Mouse (Mus musculus): Measurements from ENCODE around the gene Slc4a4. TPM values are rescaled to one million over a fixed set of nuclear protein-coding genes. Genes with fewer than 3 reads are reported as not detected.
"Not testable (repeated sequence)": the region's sequence is repeated elsewhere in the genome, so short reads cannot be mapped to it uniquely, and the experiment has no call there.

Gene Slc4a4
- polyA plus RNA-seq, 1 experiment from 2014 or later: 12.7 TPM

DNA sequence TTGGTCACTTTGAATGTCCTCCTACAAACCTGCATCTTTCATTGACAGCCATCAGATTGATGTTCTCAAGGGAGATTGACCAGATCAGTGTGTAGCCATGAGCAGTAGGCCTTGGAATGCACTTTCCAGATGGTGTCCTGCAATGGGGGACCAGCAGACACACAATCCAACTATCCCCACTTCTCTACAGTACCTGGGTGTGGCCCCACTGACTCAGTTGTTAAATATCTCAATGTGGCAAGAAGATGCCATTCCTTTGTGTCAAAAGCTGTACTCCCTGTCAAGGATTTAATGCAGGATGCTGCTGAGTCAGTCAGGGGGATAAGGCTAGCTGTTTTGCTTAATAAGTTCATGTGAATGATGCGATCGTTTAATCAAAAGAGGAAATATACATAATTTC lies 96.6 kb downstream of the Slc4a4 start:
- Histone ChIP-seq H3K4me1 (ENCODE audit: insufficient read depth, low read length) (peaks cover 11% of the 10 kb centered on the region), H3K27ac (ENCODE audit: low read length) (no peak overlapping the region), H3K27me3 (ENCODE audit: insufficient read depth, low read length) (no peaks in the 10 kb centered on the region), H3K36me3 (ENCODE audit: insufficient read depth, low read length) (no peaks in the 10 kb centered on the region), H3K4me3 (ENCODE audit: low read length) (no peak overlapping the region), H3K9ac (replicated peaks; ENCODE audit: low read length) (no peak overlapping the region), H3K9me3 (ENCODE audit: low read length) (no peaks in the 10 kb centered on the region), H3K4me2 (replicated peaks; ENCODE audit: low read depth, low read length) (no peak overlapping the region)
- no peak for ATAC-seq (ENCODE audit: low FRiP score, low TSS enrichment)
- 91% methylated on average over 2 of the region's 2 CpGs for WGBS

- ATAC-seq (ENCODE audit: low FRiP score, low TSS enrichment): no peak
- H3K4me1 ChIP-seq (ENCODE audit: insufficient read depth, low read length): peaks cover 11% of the 10 kb centered on the region
- 76% methylated on average over 7 of the region's 7 CpGs for WGBS
Measured at GRCm38 (mm10) chr5:88983652-88984051, 97.0 kb downstream of the Slc4a4 start.

GRCm38 (mm10) chr5:88989018-88989417 lies 102.4 kb downstream of the Slc4a4 start:
- H3K9me3 ChIP-seq (ENCODE audit: low read length): no peaks in the 10 kb centered on the region
- no peak overlapping the region for H3K4me2 ChIP-seq (replicated peaks; ENCODE audit: low read depth, low read length)
- no peaks in the 10 kb centered on the region for H3K27me3 ChIP-seq (ENCODE audit: insufficient read depth, low read length)
- 0 out of 2 replicates have a peak, but pooled peaks cover 8% of the 10 kb centered on the region for H3K4me1 ChIP-seq (ENCODE audit: insufficient read depth, low read length)
- no peaks in the 10 kb centered on the region for H3K36me3 ChIP-seq (ENCODE audit: insufficient read depth, low read length)
- ATAC-seq (ENCODE audit: low FRiP score, low TSS enrichment): no peak
- no peak overlapping the region for H3K9ac ChIP-seq (replicated peaks; ENCODE audit: low read length)
- H3K4me3 ChIP-seq (ENCODE audit: low read length): no peak overlapping the region
- H3K27ac ChIP-seq (ENCODE audit: low read length): no peak overlapping the region

More at GRCm38 (mm10) chr5:88983652-88984051, 97.0 kb downstream of the Slc4a4 start:
- H3K9ac ChIP-seq (replicated peaks; ENCODE audit: low read length): no peak overlapping the region
- H3K4me3 ChIP-seq (ENCODE audit: low read length): no peak overlapping the region
- no peaks in the 10 kb centered on the region for H3K27me3 ChIP-seq (ENCODE audit: insufficient read depth, low read length)
- no peak overlapping the region for H3K4me2 ChIP-seq (replicated peaks; ENCODE audit: low read depth, low read length)
- H3K9me3 ChIP-seq (ENCODE audit: low read length): no peaks in the 10 kb centered on the region
- H3K27ac ChIP-seq (ENCODE audit: low read length): no peak overlapping the region
- H3K36me3 ChIP-seq (ENCODE audit: insufficient read depth, low read length): no peaks in the 10 kb centered on the region

GRCm38 (mm10) chr5:88990196-88990747 lies 103.7 kb downstream of the Slc4a4 start:
- peak overlapping the region; percentile 46; the same call in 1 of the 2 replicates for H3K27ac ChIP-seq (ENCODE audit: low read length)
- ATAC-seq (ENCODE audit: low FRiP score, low TSS enrichment): peak; percentile 63; the same call in 1 of the 2 replicates
- WGBS: 58% methylated on average over 9 of the region's 9 CpGs

DNA sequence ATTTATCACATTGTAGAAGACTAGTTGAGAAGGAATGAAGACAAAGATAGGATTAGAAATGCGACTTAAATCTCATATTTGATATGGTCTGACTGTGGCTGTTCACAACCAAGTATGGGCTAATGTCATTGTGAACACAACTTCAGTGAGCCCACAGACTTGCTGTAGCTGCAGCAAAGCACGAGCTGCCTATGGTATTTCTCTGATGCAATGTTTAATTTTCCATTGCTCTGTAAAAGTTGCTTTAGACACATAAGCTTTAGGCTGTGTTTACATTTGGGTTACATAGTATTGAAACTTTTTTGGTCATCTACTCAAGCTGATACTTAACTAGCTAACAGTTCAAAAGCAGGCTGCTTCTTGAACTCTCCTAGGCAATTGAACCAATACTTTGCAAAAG lies 104.7 kb downstream of the Slc4a4 start:
- 80% methylated on average over 2 of the region's 2 CpGs for WGBS
- H3K27ac ChIP-seq (ENCODE audit: low read length); H3K4me1 ChIP-seq (ENCODE audit: insufficient read depth, low read length); H3K9ac ChIP-seq (replicated peaks; ENCODE audit: low read length); H3K36me3 ChIP-seq (ENCODE audit: insufficient read depth, low read length); ATAC-seq (ENCODE audit: low FRiP score, low TSS enrichment); H3K4me2 ChIP-seq (replicated peaks; ENCODE audit: low read depth, low read length); H3K4me3 ChIP-seq (ENCODE audit: low read length); H3K9me3 ChIP-seq (ENCODE audit: low read length); H3K27me3 ChIP-seq (ENCODE audit: insufficient read depth, low read length): not testable (repeated sequence)

More at GRCm38 (mm10) chr5:88990196-88990747, 103.7 kb downstream of the Slc4a4 start:
- Histone ChIP-seq H3K4me1 (ENCODE audit: insufficient read depth, low read length) (0 out of 2 replicates have a peak, but pooled peaks cover 8% of the 10 kb centered on the region), H3K9ac (replicated peaks; ENCODE audit: low read length) (no peak overlapping the region), H3K36me3 (ENCODE audit: insufficient read depth, low read length) (no peaks in the 10 kb centered on the region), H3K27me3 (ENCODE audit: insufficient read depth, low read length) (no peaks in the 10 kb centered on the region), H3K9me3 (ENCODE audit: low read length) (no peaks in the 10 kb centered on the region), H3K4me3 (ENCODE audit: low read length) (no peak overlapping the region), H3K4me2 (replicated peaks; ENCODE audit: low read depth, low read length) (no peak overlapping the region)

DNA sequence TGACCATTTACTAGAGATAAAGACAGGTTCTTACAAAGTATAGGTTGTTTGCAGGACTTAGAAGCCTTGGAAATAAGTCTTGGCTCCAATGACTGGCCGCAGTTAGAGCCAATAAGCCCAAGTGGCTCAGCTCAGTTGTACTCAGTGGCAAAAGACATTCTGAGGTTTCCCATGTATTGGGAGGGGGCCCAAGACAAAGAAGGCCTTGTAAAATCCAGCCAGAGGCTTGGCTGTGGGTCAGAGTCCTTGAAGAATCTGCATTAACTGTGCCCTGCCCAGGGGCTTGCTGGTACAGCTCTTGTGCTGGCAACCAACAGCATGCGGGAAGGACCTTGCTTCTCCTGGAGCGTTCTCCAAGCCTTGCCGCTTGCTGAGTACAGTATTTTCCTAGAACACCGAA lies 107.9 kb downstream of the Slc4a4 start:
- no peak overlapping the region for H3K4me3 ChIP-seq (ENCODE audit: low read length)
- no peaks in the 10 kb centered on the region for H3K9me3 ChIP-seq (ENCODE audit: low read length)
- ATAC-seq (ENCODE audit: low FRiP score, low TSS enrichment): no peak
- no peaks in the 10 kb centered on the region for H3K36me3 ChIP-seq (ENCODE audit: insufficient read depth, low read length)
- H3K27ac ChIP-seq (ENCODE audit: low read length): no peak overlapping the region
- 94% methylated on average over 5 of the region's 5 CpGs for WGBS
- H3K27me3 ChIP-seq (ENCODE audit: insufficient read depth, low read length): no peaks in the 10 kb centered on the region
- 0 out of 2 replicates have a peak, but pooled peaks cover 8% of the 10 kb centered on the region for H3K4me1 ChIP-seq (ENCODE audit: insufficient read depth, low read length)
- no peak overlapping the region for H3K4me2 ChIP-seq (replicated peaks; ENCODE audit: low read depth, low read length)
- no peak overlapping the region for H3K9ac ChIP-seq (replicated peaks; ENCODE audit: low read length)

GRCm38 (mm10) chr5:88996246-88996645 lies 109.6 kb downstream of the Slc4a4 start:
- no peaks in the 10 kb centered on the region for H3K4me1 ChIP-seq (ENCODE audit: insufficient read depth, low read length)
- no peak overlapping the region for H3K4me2 ChIP-seq (replicated peaks; ENCODE audit: low read depth, low read length)
- no peaks in the 10 kb centered on the region for H3K27me3 ChIP-seq (ENCODE audit: insufficient read depth, low read length)
- no peak for ATAC-seq (ENCODE audit: low FRiP score, low TSS enrichment)
- no peak overlapping the region for H3K9ac ChIP-seq (replicated peaks; ENCODE audit: low read length)
- no peak overlapping the region for H3K27ac ChIP-seq (ENCODE audit: low read length)
- H3K9me3 ChIP-seq (ENCODE audit: low read length): peaks cover 3% of the 10 kb centered on the region; the same call in 1 of the 2 replicates
- H3K36me3 ChIP-seq (ENCODE audit: insufficient read depth, low read length): no peaks in the 10 kb centered on the region
- H3K4me3 ChIP-seq (ENCODE audit: low read length): no peak overlapping the region
- 97% methylated on average over 8 of the region's 8 CpGs for WGBS

GRCm38 (mm10) chr5:88997277-88997676 lies 110.7 kb downstream of the Slc4a4 start:
- Histone ChIP-seq H3K4me1 (ENCODE audit: insufficient read depth, low read length) (no peaks in the 10 kb centered on the region), H3K36me3 (ENCODE audit: insufficient read depth, low read length) (no peaks in the 10 kb centered on the region), H3K27ac (ENCODE audit: low read length) (no peak overlapping the region), H3K4me3 (ENCODE audit: low read length) (no peak overlapping the region), H3K9ac (replicated peaks; ENCODE audit: low read length) (no peak overlapping the region), H3K27me3 (ENCODE audit: insufficient read depth, low read length) (no peaks in the 10 kb centered on the region), H3K4me2 (replicated peaks; ENCODE audit: low read depth, low read length) (no peak overlapping the region), H3K9me3 (ENCODE audit: low read length) (peaks cover 3% of the 10 kb centered on the region; the same call in 1 of the 2 replicates)
- no peak for ATAC-seq (ENCODE audit: low FRiP score, low TSS enrichment)
- 90% methylated on average over 6 of the region's 6 CpGs for WGBS

DNA sequence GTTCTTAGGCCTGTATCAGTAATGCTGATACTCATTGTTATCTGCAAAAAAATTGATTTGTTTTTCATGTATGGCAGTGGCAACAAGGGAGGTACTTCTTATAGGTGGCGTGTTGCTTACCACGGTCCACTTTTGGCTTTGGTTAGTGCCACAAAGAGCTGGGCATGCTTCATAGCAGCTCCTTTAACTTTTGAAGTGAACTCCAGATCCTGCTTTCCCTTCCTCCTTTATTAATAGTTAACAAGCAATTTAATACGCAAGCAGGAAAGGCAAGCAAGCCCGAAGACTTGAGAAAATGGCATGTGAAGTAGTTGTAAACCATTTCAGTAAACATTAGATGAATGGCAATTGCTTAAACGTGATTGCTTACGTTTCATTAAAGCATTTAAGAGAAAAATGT lies 113.2 kb downstream of the Slc4a4 start:
- Histone ChIP-seq H3K36me3 (ENCODE audit: insufficient read depth, low read length) (no peaks in the 10 kb centered on the region), H3K4me2 (replicated peaks; ENCODE audit: low read depth, low read length) (no peak overlapping the region), H3K9ac (replicated peaks; ENCODE audit: low read length) (no peak overlapping the region), H3K4me1 (ENCODE audit: insufficient read depth, low read length) (no peaks in the 10 kb centered on the region), H3K4me3 (ENCODE audit: low read length) (no peak overlapping the region), H3K9me3 (ENCODE audit: low read length) (peaks cover 3% of the 10 kb centered on the region; the same call in 1 of the 2 replicates), H3K27ac (ENCODE audit: low read length) (no peak overlapping the region), H3K27me3 (ENCODE audit: insufficient read depth, low read length) (no peaks in the 10 kb centered on the region)
- 87% methylated on average over 6 of the region's 6 CpGs for WGBS
- no peak for ATAC-seq (ENCODE audit: low FRiP score, low TSS enrichment)

DNA sequence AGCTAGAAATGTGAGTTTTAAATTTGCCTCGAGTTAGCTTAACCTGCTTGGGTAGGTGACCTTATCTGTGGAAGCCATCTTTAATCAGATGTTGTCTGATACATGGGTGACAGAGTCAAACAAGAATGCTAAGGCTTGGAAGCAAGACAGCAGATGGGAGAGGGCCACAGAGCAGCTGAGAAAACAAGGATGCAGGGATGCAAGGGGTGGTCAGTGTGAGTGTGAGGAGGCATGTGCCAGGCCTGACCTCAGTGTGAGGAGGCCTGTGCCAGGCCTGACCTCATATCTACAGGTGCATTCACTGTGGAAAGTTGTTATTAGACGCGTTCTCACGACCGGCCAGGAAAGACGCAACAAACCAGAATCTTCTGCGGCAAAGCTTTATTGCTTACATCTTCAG lies 114.0 kb downstream of the Slc4a4 start:
- Histone ChIP-seq H3K4me1 (ENCODE audit: insufficient read depth, low read length) (no peaks in the 10 kb centered on the region), H3K9ac (replicated peaks; ENCODE audit: low read length) (no peak overlapping the region), H3K9me3 (ENCODE audit: low read length) (peaks cover 3% of the 10 kb centered on the region; the same call in 1 of the 2 replicates), H3K27me3 (ENCODE audit: insufficient read depth, low read length) (no peaks in the 10 kb centered on the region), H3K27ac (ENCODE audit: low read length) (no peak overlapping the region), H3K36me3 (ENCODE audit: insufficient read depth, low read length) (no peaks in the 10 kb centered on the region), H3K4me3 (ENCODE audit: low read length) (no peak overlapping the region), H3K4me2 (replicated peaks; ENCODE audit: low read depth, low read length) (no peak overlapping the region)
- WGBS: 93% methylated on average over 7 of the region's 7 CpGs
- no peak for ATAC-seq (ENCODE audit: low FRiP score, low TSS enrichment)

Measured in kidney, embryonic 16.5 days (tissue).